Mouse (Mus musculus): ENCODE results near the gene Plac8.

GRCm38 (mm10) chr5:100549311-100549710, 22.7 kb downstream of the Plac8 start:
- TF ChIP-seq CTCF (IDR thresholded peaks at IDR 0.05; ENCODE audit: low read depth, low read length) = no peak
- TF ChIP-seq POLR2A (IDR thresholded peaks at IDR 0.05; ENCODE audit: insufficient read depth, low read length) = no peak

Data from ES-Bruce4 (cell line).